Mouse (Mus musculus) cerebellum, adult (tissue): Measurements from ENCODE around the gene Msh4.

Experiments used
- ATAC-seq: cut with Nextera tagmentation; 2 replicates; pipeline ENCODE4 v1.9.2; 2017; ENCODE audit warnings: mild to moderate bottlenecking, moderate library complexity, mixed read lengths; ENCODE audit not compliant: insufficient number of reproducible peaks, low FRiP score, low TSS enrichment

Msh4 gene

DNA sequence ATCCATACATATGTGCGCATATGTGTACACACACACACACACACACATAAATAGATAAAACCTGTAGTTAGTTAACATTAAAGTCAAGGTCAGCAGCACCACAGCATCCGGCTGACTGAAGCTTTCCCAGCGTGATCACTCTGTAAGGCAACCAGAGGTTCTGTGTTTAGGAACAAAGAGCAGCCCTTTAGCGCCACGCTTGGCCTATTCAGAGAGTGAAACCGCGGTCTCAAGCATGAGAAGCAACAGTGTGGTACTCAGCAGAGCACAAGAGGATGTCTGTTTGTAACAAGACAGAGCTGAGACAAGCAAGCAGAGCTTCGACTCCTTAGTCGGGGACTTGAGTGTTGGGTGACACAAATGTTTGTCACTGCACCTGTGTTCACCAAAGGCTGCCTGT, 86.5 kb downstream of the Msh4 start:
- no peak for ATAC-seq

DNA sequence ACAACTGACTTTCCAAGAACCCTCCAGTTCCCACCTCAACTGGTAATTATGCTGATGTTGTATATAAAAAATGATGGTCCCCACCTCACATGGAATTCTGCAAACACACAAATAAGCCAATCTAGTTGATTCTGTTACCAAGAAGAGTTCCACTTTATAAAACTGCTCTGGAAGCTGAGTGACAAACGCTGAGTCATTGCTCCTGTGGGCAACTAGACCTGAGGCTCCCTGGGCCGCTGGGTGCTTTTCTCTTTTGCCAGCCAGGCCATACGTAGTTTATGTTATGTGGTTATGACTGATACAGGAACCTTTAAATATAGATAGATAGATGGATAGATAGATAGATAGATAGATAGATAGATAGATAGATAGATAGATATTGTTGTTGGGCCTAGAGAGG, 87.2 kb downstream of the Msh4 start:
- ATAC-seq, result no peak

DNA sequence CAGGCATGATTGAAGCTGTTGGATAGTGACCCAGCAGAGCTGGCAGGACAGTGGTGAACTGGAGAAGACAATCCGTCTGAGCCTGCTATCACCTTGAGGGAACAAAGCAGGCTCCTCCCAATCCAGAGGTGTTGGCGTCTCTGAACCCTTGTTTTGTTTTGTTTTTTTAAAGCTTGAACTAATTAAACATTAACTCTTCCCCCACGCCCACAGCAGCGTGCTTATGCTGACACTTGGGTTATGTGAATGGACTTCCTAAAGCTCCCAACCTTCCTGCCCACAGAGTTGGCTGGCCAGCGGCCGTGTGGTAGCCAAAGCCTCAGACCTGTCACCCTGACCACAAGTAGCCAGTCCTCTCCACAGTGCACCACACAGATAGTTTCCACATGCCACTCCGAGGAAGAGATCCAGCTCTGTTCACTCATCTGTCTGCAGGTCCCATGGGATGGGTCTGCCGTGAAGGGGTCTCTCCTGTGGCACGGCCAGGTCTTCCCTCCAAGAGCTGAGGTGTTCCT, 88.5 kb downstream of the Msh4 start:
- ATAC-seq, result no peak

DNA sequence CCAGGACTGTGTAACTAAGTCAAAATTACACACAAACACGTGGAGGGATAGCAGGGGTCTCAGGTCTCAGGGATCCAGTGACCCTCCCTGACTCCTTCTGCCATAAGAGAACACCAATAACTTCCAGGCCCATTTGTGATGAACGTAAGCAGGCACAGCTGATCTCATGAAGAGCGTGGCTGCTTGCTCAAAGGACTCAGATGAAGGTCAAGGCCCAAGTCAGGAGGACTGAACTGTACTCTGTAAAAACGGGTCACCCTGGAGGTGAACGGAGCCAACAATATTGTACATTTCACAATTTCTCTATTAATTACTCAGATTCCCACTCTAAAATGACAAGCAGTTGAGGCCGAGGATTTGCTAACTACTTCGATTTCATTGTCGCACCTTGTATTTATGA, 91.9 kb downstream of the Msh4 start:
- ATAC-seq, result no peak

DNA sequence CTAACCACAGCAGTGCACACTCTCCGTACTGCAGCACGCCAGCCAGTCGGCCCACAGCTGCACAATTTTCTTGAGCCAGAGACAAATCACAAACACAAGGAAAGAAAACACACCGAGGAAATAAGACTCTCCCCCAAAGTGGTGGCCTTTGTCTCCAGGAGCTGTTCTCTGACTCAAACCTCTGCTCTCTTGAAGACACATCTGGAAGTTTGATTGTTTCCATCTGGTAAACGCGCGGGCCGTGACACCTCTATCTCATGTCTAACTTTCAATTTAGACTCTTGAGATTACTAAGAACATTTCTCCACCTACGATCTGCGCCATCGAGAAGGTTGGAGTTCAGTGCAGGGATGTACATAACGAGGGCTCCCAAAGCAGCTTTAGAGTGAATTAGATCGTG, 97.5 kb downstream of the Msh4 start:
- no peak for ATAC-seq

DNA sequence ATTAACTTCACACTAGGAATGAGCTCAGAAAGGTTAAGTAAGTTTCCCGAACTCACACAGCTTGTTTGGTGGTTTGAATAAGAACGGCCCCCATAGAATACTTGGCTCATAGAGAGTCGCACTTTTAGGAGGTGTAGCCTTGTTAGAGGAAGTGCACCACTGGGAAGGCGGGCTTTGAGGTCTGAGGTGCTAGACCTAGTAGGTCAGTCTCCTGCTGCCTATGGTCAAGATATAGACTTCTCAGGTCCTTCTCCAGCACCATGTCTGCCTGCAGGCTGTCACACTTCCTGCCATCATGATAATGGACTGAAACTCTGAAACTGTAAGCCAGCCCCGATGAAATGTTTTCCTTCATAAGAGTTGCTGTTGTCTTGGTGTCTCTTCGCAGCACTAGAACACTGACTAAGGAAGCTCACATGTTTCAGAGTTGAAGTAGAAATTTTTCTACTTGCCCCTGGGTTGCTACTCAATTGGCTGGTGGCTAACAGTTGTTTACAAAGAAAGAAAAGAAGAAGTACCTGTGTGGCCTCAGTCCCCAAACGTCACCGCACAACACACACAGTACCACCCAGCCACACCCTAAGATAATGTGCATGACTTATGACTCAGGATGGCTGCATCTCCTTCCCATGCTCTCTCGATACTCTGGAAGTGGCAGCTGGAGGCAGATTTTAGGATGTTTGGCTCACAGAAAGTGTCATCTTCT, 98.3 kb downstream of the Msh4 start:
- ATAC-seq, result no peak
